ENCODE assay signal across 19 mouse cellular contexts in genomic region chr5:36434398-36434967, GRCm38 (mm10). TPM values are rescaled to one million over a fixed set of nuclear protein-coding genes. Genes with fewer than 3 reads are reported as not detected.
DNase-seq lines count a peak whose midpoint lies in the region; ATAC-seq and TF ChIP-seq lines count a peak whose summit lies in the region.
"Had no signal": no experiment of that assay in that cellular context is flagged by ENCODE, and none has a peak within 500 bp of the region (broad histone marks: within the 10 kb centered on the region; RNA-seq: fewer than 3 reads in every experiment).

No protein-coding gene starts in this region.

- no peaks in the 10 kb centered on the region for H3K9me3 ChIP-seq in midbrain, embryonic 10.5 days (replicated peaks)
- no peaks in the 10 kb centered on the region for H3K9me3 ChIP-seq in midbrain, postnatal 0 days (ENCODE audit: low read length)
- no peaks in the 10 kb centered on the region for H3K9me3 ChIP-seq in forebrain, embryonic 14.5 days (replicated peaks; ENCODE audit: control insufficient read depth, low read length)
- H3K9me3 ChIP-seq in hindbrain, embryonic 14.5 days (ENCODE audit: control insufficient read depth, low read length) = no peaks in the 10 kb centered on the region
- no peaks in the 10 kb centered on the region for H3K9me3 ChIP-seq in neural tube, embryonic 13.5 days
- H3K9me3 ChIP-seq: heart, embryonic 15.5 days; limb, embryonic 12.5 days; liver, embryonic 15.5 days had no signal

- no peak overlapping the region for H3K9ac ChIP-seq in midbrain, postnatal 0 days (replicated peaks; ENCODE audit: low read length, poor library complexity, severe bottlenecking)
- no peak overlapping the region for H3K9ac ChIP-seq in forebrain, embryonic 14.5 days (ENCODE audit: low read length)
- 0 out of 2 replicates have a peak overlapping the region, but pooled peaks have one; percentile 20 for H3K9ac ChIP-seq in hindbrain, embryonic 14.5 days
- no peak overlapping the region for H3K9ac ChIP-seq in neural tube, embryonic 13.5 days
- H3K9ac ChIP-seq: heart, embryonic 15.5 days; limb, embryonic 12.5 days; liver, embryonic 15.5 days had no signal

- no peak overlapping the region for H3K4me3 ChIP-seq in midbrain, embryonic 10.5 days
- no peak overlapping the region for H3K4me3 ChIP-seq in midbrain, postnatal 0 days (ENCODE audit: low read depth, low read length)
- H3K4me3 ChIP-seq in forebrain, embryonic 14.5 days (ENCODE audit: low read depth, low read length) = no peak overlapping the region
- H3K4me3 ChIP-seq in hindbrain, embryonic 14.5 days (replicated peaks; ENCODE audit: low read length) = no peak overlapping the region
- H3K4me3 ChIP-seq in neural tube, embryonic 13.5 days = no peak overlapping the region
- H3K4me3 ChIP-seq in thymus, adult 2 months (ENCODE audit: control insufficient read depth, insufficient read depth, low read length) = no peak overlapping the region
- H3K4me3 ChIP-seq: heart, embryonic 15.5 days; left cerebral cortex, adult 2 months; limb, embryonic 12.5 days; liver, embryonic 15.5 days; myocyte had no signal

- WGBS in midbrain, embryonic 10.5 days = 73% methylated on average over 9 of the region's 9 CpGs
- WGBS in midbrain, postnatal 0 days = 40% methylated on average over 9 of the region's 9 CpGs
- 55% methylated on average over 9 of the region's 9 CpGs for WGBS in forebrain, embryonic 14.5 days
- WGBS in hindbrain, embryonic 14.5 days = 28% methylated on average over 9 of the region's 9 CpGs
- WGBS in neural tube, embryonic 13.5 days = 48% methylated on average over 9 of the region's 9 CpGs
- 86% methylated on average over 9 of the region's 9 CpGs for WGBS in thymus, adult 2 months

- no peaks in the 10 kb centered on the region for H3K27me3 ChIP-seq in midbrain, embryonic 10.5 days (ENCODE audit: low read depth, poor library complexity, severe bottlenecking)
- no peaks in the 10 kb centered on the region for H3K27me3 ChIP-seq in midbrain, postnatal 0 days (ENCODE audit: insufficient read depth, low read length)
- no peaks in the 10 kb centered on the region for H3K27me3 ChIP-seq in forebrain, embryonic 14.5 days (replicated peaks; ENCODE audit: control insufficient read depth, insufficient read depth, low read length)
- no peaks in the 10 kb centered on the region for H3K27me3 ChIP-seq in hindbrain, embryonic 14.5 days (ENCODE audit: control insufficient read depth, insufficient read depth, low read length)
- no peaks in the 10 kb centered on the region for H3K27me3 ChIP-seq in neural tube, embryonic 13.5 days
- no peaks in the 10 kb centered on the region for H3K27me3 ChIP-seq in thymus, adult 2 months (ENCODE audit: control insufficient read depth, insufficient read depth, low read length)
- H3K27me3 ChIP-seq: limb, embryonic 12.5 days; liver, embryonic 15.5 days had no signal

- H3K4me1 ChIP-seq in midbrain, embryonic 10.5 days = peaks cover 30% of the 10 kb centered on the region
- H3K4me1 ChIP-seq in midbrain, postnatal 0 days (ENCODE audit: insufficient read depth, low read length) = no peaks in the 10 kb centered on the region
- no peaks in the 10 kb centered on the region for H3K4me1 ChIP-seq in forebrain, embryonic 14.5 days (ENCODE audit: control insufficient read depth, insufficient read depth, low read length)
- H3K4me1 ChIP-seq in hindbrain, embryonic 14.5 days (replicated peaks; ENCODE audit: control insufficient read depth, insufficient read depth, low read length) = peaks cover 8% of the 10 kb centered on the region
- H3K4me1 ChIP-seq in neural tube, embryonic 13.5 days (replicated peaks) = peaks cover 23% of the 10 kb centered on the region
- H3K4me1 ChIP-seq in thymus, adult 2 months (replicated peaks; ENCODE audit: control insufficient read depth, insufficient read depth, low read length) = no peaks in the 10 kb centered on the region
- H3K4me1 ChIP-seq: heart, embryonic 15.5 days; limb, embryonic 12.5 days; liver, embryonic 15.5 days had no signal

- TF ChIP-seq POLR2A in thymus, adult 2 months (IDR thresholded peaks at IDR 0.05; ENCODE audit: control insufficient read depth, extremely low read depth, insufficient read depth, low read length, poor library complexity) = no peak

- no peak overlapping the region for H3K4me2 ChIP-seq in midbrain, postnatal 0 days (ENCODE audit: low read depth, low read length, poor library complexity, severe bottlenecking)
- H3K4me2 ChIP-seq in forebrain, embryonic 14.5 days (ENCODE audit: low read length) = no peak overlapping the region
- H3K4me2 ChIP-seq in hindbrain, embryonic 14.5 days (replicated peaks) = no peak overlapping the region
- H3K4me2 ChIP-seq in neural tube, embryonic 13.5 days = no peak overlapping the region
- H3K4me2 ChIP-seq: heart, embryonic 15.5 days; limb, embryonic 12.5 days; liver, embryonic 15.5 days had no signal

- peak overlapping the region; percentile 59; the same call in 1 of the 2 replicates for H3K27ac ChIP-seq in midbrain, embryonic 10.5 days (replicated peaks)
- H3K27ac ChIP-seq in midbrain, postnatal 0 days (ENCODE audit: low read depth, low read length) = no peak overlapping the region
- H3K27ac ChIP-seq in forebrain, embryonic 14.5 days (ENCODE audit: low read depth, low read length) = peak overlapping the region; percentile 59
- peak overlapping the region; percentile 56 for H3K27ac ChIP-seq in hindbrain, embryonic 14.5 days
- peak overlapping the region; percentile 46; the same call in 1 of the 2 replicates for H3K27ac ChIP-seq in neural tube, embryonic 13.5 days (replicated peaks)
- no peak overlapping the region for H3K27ac ChIP-seq in thymus, adult 2 months (ENCODE audit: control insufficient read depth, insufficient read depth, low read length)
- H3K27ac ChIP-seq: heart, embryonic 15.5 days; left cerebral cortex, adult 2 months; limb, embryonic 12.5 days; liver, embryonic 15.5 days; macrophage had no signal

- ATAC-seq in midbrain, postnatal 0 days (ENCODE audit: low FRiP score) = no peak
- ATAC-seq in forebrain, embryonic 14.5 days = peak; percentile 75
- ATAC-seq in hindbrain, embryonic 14.5 days (ENCODE audit: low FRiP score) = peak; percentile 48; the same call in 1 of the 2 replicates
- ATAC-seq in neural tube, embryonic 13.5 days (ENCODE audit: low read depth) = no peak
- ATAC-seq: CD4-positive, CD25-positive, alpha-beta regulatory T cell, adult 4 months had no signal

- DNase-seq in midbrain, embryonic 10.5 days (ENCODE audit: low spot score) = no peak
- DNase-seq in midbrain, postnatal 0 days (ENCODE audit: low spot score) = no peak
- peak; percentile 61 for DNase-seq in forebrain, embryonic 14.5 days (ENCODE audit: low spot score)
- DNase-seq in hindbrain, embryonic 14.5 days (ENCODE audit: low spot score) = no peak
- DNase-seq in thymus, adult 2 months = no peak
- DNase-seq in right cerebral cortex, postnatal 14 days = no peak
- DNase-seq: adrenal gland, adult 2 months; cerebellum, adult 2 months; heart, adult 11 months; kidney, adult 8-10 months had no signal

- no peak for TF ChIP-seq CTCF in midbrain, postnatal 0 days (IDR thresholded peaks at IDR 0.05)
- TF ChIP-seq CTCF in thymus, adult 2 months (IDR thresholded peaks at IDR 0.05; ENCODE audit: borderline replicate concordance, control insufficient read depth, extremely low read depth, insufficient read depth, low read length, poor library complexity) = no peak

- H3K36me3 ChIP-seq in midbrain, embryonic 10.5 days = no peaks in the 10 kb centered on the region
- H3K36me3 ChIP-seq in midbrain, postnatal 0 days (ENCODE audit: insufficient read depth, low read length) = no peaks in the 10 kb centered on the region
- H3K36me3 ChIP-seq in forebrain, embryonic 14.5 days (ENCODE audit: control insufficient read depth, insufficient read depth, low read length) = no peaks in the 10 kb centered on the region
- no peaks in the 10 kb centered on the region for H3K36me3 ChIP-seq in hindbrain, embryonic 14.5 days (replicated peaks; ENCODE audit: control insufficient read depth, insufficient read depth)
- no peaks in the 10 kb centered on the region for H3K36me3 ChIP-seq in neural tube, embryonic 13.5 days
- H3K36me3 ChIP-seq in thymus, adult 2 months (ENCODE audit: control insufficient read depth, insufficient read depth, low read length) = no peaks in the 10 kb centered on the region
- H3K36me3 ChIP-seq: heart, embryonic 15.5 days; limb, embryonic 12.5 days; liver, embryonic 15.5 days had no signal

RNA-seq across cellular contexts. Expression of gene Grpel1, which starts 30.3 kb away (rescaled TPM):
- polyA plus RNA-seq in midbrain, embryonic 10.5 days (2016; fragmentation: Nextera tagmentation; extraction: Ambion mirVana) = 57.4 and 63.7 TPM in 2 replicates
- total RNA-seq in midbrain, postnatal 0 days (2014; rRNA removed) = 16.2 and 16.3 TPM in 2 replicates
- polyA plus RNA-seq in midbrain, postnatal 0 days (2015; fragmentation: Nextera tagmentation; extraction: Ambion mirVana) = 38.4 and 43.4 TPM in 2 replicates
- 53.8 and 58.5 TPM in 2 replicates for polyA plus RNA-seq in forebrain, embryonic 14.5 days (2014; fragmentation: Nextera tagmentation; extraction: Ambion mirVana)
- polyA plus RNA-seq in hindbrain, embryonic 14.5 days (2014; fragmentation: Nextera tagmentation; extraction: Ambion mirVana) = 46.0 and 47.4 TPM in 2 replicates
- 45.2 and 46.3 TPM in 2 replicates for polyA plus RNA-seq in neural tube, embryonic 13.5 days (2015; fragmentation: Nextera tagmentation; extraction: Ambion mirVana)
- 13.7 and 15.3 TPM in 2 replicates for polyA plus RNA-seq in thymus, adult 2 months (2012; rRNA removed)

RNA-seq across cellular contexts. Expression of gene Sorcs2, which starts 36.5 kb away (rescaled TPM):
- 9.0 and 10.8 TPM in 2 replicates for polyA plus RNA-seq in midbrain, embryonic 10.5 days (2016; fragmentation: Nextera tagmentation; extraction: Ambion mirVana)
- total RNA-seq in midbrain, postnatal 0 days (2014; rRNA removed) = 49.2 and 50.3 TPM in 2 replicates
- 14.1 and 16.1 TPM in 2 replicates for polyA plus RNA-seq in midbrain, postnatal 0 days (2015; fragmentation: Nextera tagmentation; extraction: Ambion mirVana)
- 5.1 and 6.6 TPM in 2 replicates for polyA plus RNA-seq in forebrain, embryonic 14.5 days (2014; fragmentation: Nextera tagmentation; extraction: Ambion mirVana)
- 11.5 and 13.0 TPM in 2 replicates for polyA plus RNA-seq in hindbrain, embryonic 14.5 days (2014; fragmentation: Nextera tagmentation; extraction: Ambion mirVana)
- 10.8 and 11.4 TPM in 2 replicates for polyA plus RNA-seq in neural tube, embryonic 13.5 days (2015; fragmentation: Nextera tagmentation; extraction: Ambion mirVana)
- polyA plus RNA-seq in thymus, adult 2 months (2012; rRNA removed) = 5.7 TPM in 2 replicates
- total RNA-seq: MEL had no signal
- polyA plus RNA-seq: macrophage had no signal

RNA-seq across cellular contexts. Expression of gene Tada2b, which starts 49.6 kb away (rescaled TPM):
- 2.0 and 2.3 TPM in 2 replicates for polyA plus RNA-seq in midbrain, embryonic 10.5 days (2016; fragmentation: Nextera tagmentation; extraction: Ambion mirVana)
- total RNA-seq in midbrain, postnatal 0 days (2014; rRNA removed) = 26.9 and 27.3 TPM in 2 replicates
- polyA plus RNA-seq in midbrain, postnatal 0 days (2015; fragmentation: Nextera tagmentation; extraction: Ambion mirVana) = 3.1 and 3.5 TPM in 2 replicates
- polyA plus RNA-seq in forebrain, embryonic 14.5 days (2014; fragmentation: Nextera tagmentation; extraction: Ambion mirVana) = 4.8 and 5.3 TPM in 2 replicates
- 5.2 and 5.6 TPM in 2 replicates for polyA plus RNA-seq in hindbrain, embryonic 14.5 days (2014; fragmentation: Nextera tagmentation; extraction: Ambion mirVana)
- 2.8 and 3.0 TPM in 2 replicates for polyA plus RNA-seq in neural tube, embryonic 13.5 days (2015; fragmentation: Nextera tagmentation; extraction: Ambion mirVana)
- polyA plus RNA-seq in thymus, adult 2 months (2012; rRNA removed) = 15.8 and 16.7 TPM in 2 replicates

RNA-seq across cellular contexts. Expression of gene Ccdc96, which starts 49.9 kb away (rescaled TPM):
- 4.3 and 5.0 TPM in 2 replicates for polyA plus RNA-seq in midbrain, embryonic 10.5 days (2016; fragmentation: Nextera tagmentation; extraction: Ambion mirVana)
- 2.1 and 3.2 TPM in 2 replicates for total RNA-seq in midbrain, postnatal 0 days (2014; rRNA removed)
- polyA plus RNA-seq in midbrain, postnatal 0 days (2015; fragmentation: Nextera tagmentation; extraction: Ambion mirVana) = 1.7 and 2.3 TPM in 2 replicates
- polyA plus RNA-seq in forebrain, embryonic 14.5 days (2014; fragmentation: Nextera tagmentation; extraction: Ambion mirVana) = 2.5 and 2.8 TPM in 2 replicates
- 2.5 and 2.9 TPM in 2 replicates for polyA plus RNA-seq in hindbrain, embryonic 14.5 days (2014; fragmentation: Nextera tagmentation; extraction: Ambion mirVana)
- polyA plus RNA-seq in neural tube, embryonic 13.5 days (2015; fragmentation: Nextera tagmentation; extraction: Ambion mirVana) = 3.4 and 4.0 TPM in 2 replicates
- polyA plus RNA-seq in thymus, adult 2 months (2012; rRNA removed) = 0.07 and 0.08 TPM in 2 replicates
- polyA plus RNA-seq: adrenal gland, adult 2 months; CD4-positive, CD25-positive, alpha-beta regulatory T cell, adult 4 months had no signal

Comparison
In these comparisons a context has a peak if more than half of its experiments do, and no peak if none do; other contexts are left out.
1. H3K27ac ChIP-seq: peak in midbrain, embryonic 10.5 days (single experiment), forebrain, embryonic 14.5 days (single experiment), hindbrain, embryonic 14.5 days (single experiment) and neural tube, embryonic 13.5 days (single experiment); none in midbrain, postnatal 0 days (single experiment) and thymus, adult 2 months (single experiment).
2. ATAC-seq: peak in forebrain, embryonic 14.5 days (single experiment) and hindbrain, embryonic 14.5 days (single experiment); none in midbrain, postnatal 0 days (single experiment) and neural tube, embryonic 13.5 days (single experiment).